ENCODE assay signal across 21 mouse cellular contexts in genomic region chr6:52416491-52416890, GRCm38 (mm10).
DNase-seq lines count a peak whose midpoint lies in the region; ATAC-seq and TF ChIP-seq lines count a peak whose summit lies in the region.
"Had no signal": no experiment of that assay in that cellular context is flagged by ENCODE, and none has a peak within 500 bp of the region (broad histone marks: within the 10 kb centered on the region; RNA-seq: fewer than 3 reads in every experiment).

No protein-coding gene starts in this region.

- no peak overlapping the region for H3K9ac ChIP-seq in forebrain, embryonic 14.5 days (ENCODE audit: low read length)
- no peak overlapping the region for H3K9ac ChIP-seq in forebrain, embryonic 12.5 days
- H3K9ac ChIP-seq in heart, adult 2 months (ENCODE audit: low read depth, low read length): no peak overlapping the region
- no peak overlapping the region for H3K9ac ChIP-seq in lung, embryonic 15.5 days
- H3K9ac ChIP-seq: forebrain, embryonic 13.5 days; hindbrain, embryonic 15.5 days; intestine, embryonic 15.5 days had no signal

- peaks cover 3% of the 10 kb centered on the region for H3K4me1 ChIP-seq in forebrain, embryonic 14.5 days (ENCODE audit: control insufficient read depth, insufficient read depth, low read length)
- H3K4me1 ChIP-seq in forebrain, embryonic 12.5 days: peaks cover 9% of the 10 kb centered on the region; the same call in 1 of the 2 replicates
- no peaks in the 10 kb centered on the region for H3K4me1 ChIP-seq in heart, adult 2 months (ENCODE audit: control insufficient read depth, insufficient read depth, low read length)
- H3K4me1 ChIP-seq in lung, embryonic 15.5 days: peaks cover 34% of the 10 kb centered on the region

- TF ChIP-seq EP300 in heart, adult 2 months (IDR thresholded peaks at IDR 0.05; ENCODE audit: insufficient read depth, low read depth, low read length): no peak

- no peaks in the 10 kb centered on the region for H3K27me3 ChIP-seq in forebrain, embryonic 14.5 days (replicated peaks; ENCODE audit: control insufficient read depth, insufficient read depth, low read length)
- H3K27me3 ChIP-seq in forebrain, embryonic 12.5 days: no peaks in the 10 kb centered on the region
- no peaks in the 10 kb centered on the region for H3K27me3 ChIP-seq in heart, adult 2 months (ENCODE audit: control insufficient read depth, insufficient read depth, low read length)
- H3K27me3 ChIP-seq in lung, embryonic 15.5 days: no peaks in the 10 kb centered on the region
- H3K27me3 ChIP-seq: forebrain, embryonic 13.5 days; hindbrain, embryonic 15.5 days; intestine, embryonic 15.5 days had no signal

- DNase-seq in forebrain, embryonic 14.5 days (ENCODE audit: low spot score): peak; percentile 67
- peak; percentile 20 to 32 for DNase-seq in heart, postnatal 10 days
- no peak for DNase-seq in heart, adult 2 months
- peak; percentile 52 for DNase-seq in 3T3-L1 (ENCODE audit: low read depth, low spot score)
- no peak for DNase-seq in thymus, postnatal 0 days (ENCODE audit: low spot score)
- no peak for DNase-seq in cerebellum, adult 8-10 months
- DNase-seq: adrenal gland, adult 8-10 months; cerebellum, adult 11 months; cerebellum, postnatal 14 days; embryo, embryonic 11 days; gastrocnemius, postnatal 25 days; kidney, postnatal 36 days; left cerebral cortex, postnatal 4 days; thymus, postnatal 4 days had no signal

- H3K9me3 ChIP-seq in forebrain, embryonic 14.5 days (replicated peaks; ENCODE audit: control insufficient read depth, low read length): no peaks in the 10 kb centered on the region
- no peaks in the 10 kb centered on the region for H3K9me3 ChIP-seq in forebrain, embryonic 12.5 days
- no peaks in the 10 kb centered on the region for H3K9me3 ChIP-seq in lung, embryonic 15.5 days
- H3K9me3 ChIP-seq: forebrain, embryonic 13.5 days; hindbrain, embryonic 15.5 days; intestine, embryonic 15.5 days had no signal

- peak; percentile 34; the same call in 1 of the 2 replicates for ATAC-seq in forebrain, embryonic 14.5 days
- no peak for ATAC-seq in forebrain, embryonic 12.5 days (ENCODE audit: low FRiP score)
- ATAC-seq in lung, embryonic 15.5 days (ENCODE audit: borderline replicate concordance, extremely low read depth, low FRiP score, low TSS enrichment): no peak
- ATAC-seq: forebrain, embryonic 13.5 days; intestine, embryonic 15.5 days had no signal

- no peak overlapping the region for H3K4me2 ChIP-seq in forebrain, embryonic 14.5 days (ENCODE audit: low read length)
- H3K4me2 ChIP-seq in forebrain, embryonic 12.5 days: no peak overlapping the region
- no peak overlapping the region for H3K4me2 ChIP-seq in lung, embryonic 15.5 days
- H3K4me2 ChIP-seq: forebrain, embryonic 13.5 days; hindbrain, embryonic 15.5 days; liver, embryonic 11.5 days had no signal

- no peaks in the 10 kb centered on the region for H3K36me3 ChIP-seq in forebrain, embryonic 14.5 days (ENCODE audit: control insufficient read depth, insufficient read depth, low read length)
- no peaks in the 10 kb centered on the region for H3K36me3 ChIP-seq in forebrain, embryonic 12.5 days (replicated peaks)
- H3K36me3 ChIP-seq in heart, adult 2 months (ENCODE audit: control insufficient read depth, insufficient read depth, low read length): no peaks in the 10 kb centered on the region
- H3K36me3 ChIP-seq in lung, embryonic 15.5 days: no peaks in the 10 kb centered on the region
- H3K36me3 ChIP-seq: hindbrain, embryonic 15.5 days; intestine, embryonic 15.5 days had no signal

- H3K79me2 ChIP-seq in heart, adult 2 months (replicated peaks; ENCODE audit: control insufficient read depth, insufficient read depth, low read length): no peaks in the 10 kb centered on the region

- no peak for TF ChIP-seq CTCF in heart, adult 2 months (IDR thresholded peaks at IDR 0.05)

- intact Hi-C loops in heart, postnatal 10 days (cut with DNase I): no loop called here
- intact Hi-C loops in heart, adult 2 months (cut with DNase I): no loop called here

- WGBS in forebrain, embryonic 14.5 days: 22% methylated on average over 3 of the region's 3 CpGs
- 51% methylated on average over 3 of the region's 3 CpGs for WGBS in forebrain, embryonic 12.5 days
- 53% methylated on average over 3 of the region's 3 CpGs for WGBS in heart, adult 2 months
- 41% methylated on average over 3 of the region's 3 CpGs for WGBS in lung, embryonic 15.5 days

- no peak for TF ChIP-seq POLR2A in heart, adult 2 months (IDR thresholded peaks at IDR 0.05; ENCODE audit: insufficient read depth, low read depth, low read length)

- H3K27ac ChIP-seq in forebrain, embryonic 14.5 days (ENCODE audit: low read depth, low read length): no peak overlapping the region
- H3K27ac ChIP-seq in forebrain, embryonic 12.5 days: no peak overlapping the region
- no peak overlapping the region for H3K27ac ChIP-seq in heart, adult 2 months
- H3K27ac ChIP-seq in lung, embryonic 15.5 days: peak overlapping the region; percentile 89
- H3K27ac ChIP-seq: forebrain, embryonic 13.5 days; hindbrain, embryonic 15.5 days; left cerebral cortex, adult 2 months had no signal

- no peak overlapping the region for H3K4me3 ChIP-seq in forebrain, embryonic 14.5 days (ENCODE audit: low read depth, low read length)
- no peak overlapping the region for H3K4me3 ChIP-seq in forebrain, embryonic 12.5 days (replicated peaks)
- no peak overlapping the region for H3K4me3 ChIP-seq in heart, adult 2 months
- no peak overlapping the region for H3K4me3 ChIP-seq in lung, embryonic 15.5 days
- H3K4me3 ChIP-seq: forebrain, embryonic 13.5 days; hindbrain, embryonic 15.5 days; intestine, embryonic 15.5 days; left cerebral cortex, adult 2 months had no signal

Comparison
In these comparisons a context has a peak if more than half of its experiments do, and no peak if none do; other contexts are left out.
1. DNase-seq: peak in forebrain, embryonic 14.5 days (single experiment), heart, postnatal 10 days (2 of 2) and 3T3-L1 (single experiment); none in heart, adult 2 months (0 of 2), thymus, postnatal 0 days (single experiment) and cerebellum, adult 8-10 months (single experiment).